Mouse (Mus musculus) testis, adult 2 months (tissue): ENCODE results near the gene Hba-a2.

Experiments
- CTCF ChIP-seq: fragments of 200-500 bp; IDR thresholded peaks from 2 replicates; pipeline ENCODE4 v1.5.1; 2012; ENCODE audit warnings: low read depth, mild to moderate bottlenecking, inconsistent platforms, low read length, moderate library complexity; ENCODE audit not compliant: control insufficient read depth, insufficient read depth, insufficient replicate concordance
- POLR2A ChIP-seq: fragments of 200-500 bp; IDR thresholded peaks from 2 replicates; pipeline ENCODE4 v1.6.1; 2012; ENCODE audit warnings: low read depth, mild to moderate bottlenecking, inconsistent platforms, low read length, moderate library complexity; ENCODE audit not compliant: control insufficient read depth

DNA sequence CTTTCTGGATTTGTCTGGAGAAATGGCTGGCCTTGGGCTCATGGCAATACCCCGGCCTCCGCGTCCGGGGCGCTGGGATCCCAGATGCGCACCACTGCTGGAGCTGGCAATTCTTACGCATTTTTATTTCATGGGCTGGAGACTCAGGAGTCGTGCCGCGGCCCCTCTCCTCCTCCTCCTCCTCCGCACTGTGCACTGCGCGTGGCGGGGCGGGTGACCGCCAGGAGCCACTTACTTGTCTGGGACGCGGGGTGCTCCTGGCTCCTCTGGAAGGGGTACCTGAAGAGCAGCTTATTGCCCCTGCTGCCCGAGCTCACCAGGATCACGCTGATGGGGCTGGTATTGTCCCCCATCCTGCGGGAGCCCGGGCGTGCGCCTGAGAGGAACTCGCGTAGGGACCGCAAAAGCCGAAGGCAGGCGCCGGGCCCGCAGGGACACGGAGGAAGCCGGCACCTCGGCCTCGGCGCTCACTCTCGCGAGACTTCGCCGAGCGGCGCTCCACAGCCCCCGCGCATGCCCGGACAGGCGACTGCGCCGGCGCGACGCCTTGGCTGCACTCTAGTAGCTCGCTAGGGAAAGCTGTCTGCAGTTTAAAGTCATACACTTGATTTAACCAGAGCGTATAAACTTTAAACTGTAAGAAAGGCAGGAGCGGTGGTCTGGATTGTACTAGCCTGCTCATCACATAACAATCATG lies 29.0 kb upstream of the Hba-a2 start, which contains the start of gene Nprl3:
- TF ChIP-seq POLR2A, result peak; percentile 94
- no peak for TF ChIP-seq CTCF
